Mouse (Mus musculus) ES-E14 (cell line): ENCODE results near the gene Epha4.

Experiments
- CHD2 ChIP-seq: IDR thresholded peaks from 2 replicates; pipeline ENCODE4 v1.6.1; 2014; ENCODE audit warnings: mild to moderate bottlenecking, low read depth, low read length, inconsistent platforms
- MAFK ChIP-seq: IDR thresholded peaks from 2 replicates; pipeline ENCODE4 v1.6.1; 2014; ENCODE audit warnings: mild to moderate bottlenecking, low read depth, low read length, inconsistent platforms; ENCODE audit not compliant: insufficient read depth
- ZNF384 ChIP-seq: IDR thresholded peaks from 2 replicates; pipeline ENCODE4 v1.6.1; 2012; ENCODE audit warnings: low read depth, low read length, inconsistent platforms

DNA sequence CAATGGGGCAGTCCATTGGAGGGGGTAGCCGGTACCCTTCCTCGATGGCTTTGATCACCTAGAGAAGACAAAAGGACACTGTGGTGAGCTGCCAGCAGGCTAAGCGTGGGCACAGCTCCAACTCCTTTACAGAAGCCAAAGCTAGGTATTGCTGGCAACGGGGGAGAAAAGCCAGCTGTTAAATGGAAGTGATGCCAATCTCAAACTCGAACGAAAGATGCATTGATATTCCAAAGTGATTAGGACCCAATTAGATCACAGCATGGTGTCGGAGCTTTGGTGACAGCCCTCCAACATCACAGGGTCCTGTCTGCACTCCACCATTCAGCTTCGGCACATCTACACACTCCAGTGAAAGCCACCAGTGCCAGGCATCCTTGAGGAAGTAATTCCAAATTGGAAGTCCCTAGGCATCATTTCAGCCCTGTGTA, 137.3 kb downstream of the Epha4 start:
- TF ChIP-seq CHD2 (no peak), ZNF384 (no peak), MAFK (no peak)
